Mouse (Mus musculus) left cerebral cortex, adult 11 months (tissue): ENCODE data around the gene Prpsap1.

Experiments
- DNase-seq: peaks from one replicate; pipeline ENCODE4 v3.0.0; 2022; ENCODE audit warnings: low spot score

The Prpsap1 gene

GRCm38 (mm10) chr11:116493795-116494252 lies at the start of gene Prpsap1:
Gene Prpsap1, minus strand, starts transcription at chr11:116494202.
- DNase-seq = no peak

- DNase-seq = no peak
Observed at GRCm38 (mm10) chr11:116543110-116543509, 49.1 kb upstream of the Prpsap1 start.

GRCm38 (mm10) chr11:116541183-116541582 lies 47.2 kb upstream of the Prpsap1 start:
- no peak for DNase-seq

GRCm38 (mm10) chr11:116538142-116538735 lies 44.2 kb upstream of the Prpsap1 start:
- no peak for DNase-seq

GRCm38 (mm10) chr11:116537388-116537787 lies 43.4 kb upstream of the Prpsap1 start:
- no peak for DNase-seq

- no peak for DNase-seq
Observed at GRCm38 (mm10) chr11:116536685-116537084, 42.7 kb upstream of the Prpsap1 start.

GRCm38 (mm10) chr11:116534154-116534865 lies 40.3 kb upstream of the Prpsap1 start:
- no peak for DNase-seq

GRCm38 (mm10) chr11:116533341-116534153 lies 39.5 kb upstream of the Prpsap1 start:
- DNase-seq = no peak

GRCm38 (mm10) chr11:116532810-116533338 lies 38.9 kb upstream of the Prpsap1 start:
- DNase-seq = no peak

- DNase-seq = no peak
Observed at GRCm38 (mm10) chr11:116532262-116532809, 38.3 kb upstream of the Prpsap1 start.

GRCm38 (mm10) chr11:116531371-116532191 lies 37.6 kb upstream of the Prpsap1 start:
- no peak for DNase-seq

- DNase-seq = no peak
Observed at GRCm38 (mm10) chr11:116530187-116531147, 36.5 kb upstream of the Prpsap1 start, which contains the start of gene Sphk1. Gene Sphk1, plus strand, starts transcription at chr11:116530925.

GRCm38 (mm10) chr11:116528636-116529320 lies 34.8 kb upstream of the Prpsap1 start:
- DNase-seq = no peak

- DNase-seq = no peak
Observed at GRCm38 (mm10) chr11:116523699-116524189, 29.7 kb upstream of the Prpsap1 start.

GRCm38 (mm10) chr11:116522886-116523698 lies 29.1 kb upstream of the Prpsap1 start:
- no peak for DNase-seq

GRCm38 (mm10) chr11:116522046-116522445 lies 28.0 kb upstream of the Prpsap1 start:
- DNase-seq = no peak

- no peak for DNase-seq
Observed at GRCm38 (mm10) chr11:116521143-116521542, 27.1 kb upstream of the Prpsap1 start.

- DNase-seq = no peak
Observed at GRCm38 (mm10) chr11:116518482-116518881, 24.5 kb upstream of the Prpsap1 start.
